Mouse (Mus musculus) heart, embryonic 13.5 days (tissue): ENCODE data around the gene Ccdc8. TPM values are rescaled to one million over a fixed set of nuclear protein-coding genes. Genes with fewer than 3 reads are reported as not detected.
"Not testable (repeated sequence)": the region's sequence is repeated elsewhere in the genome, so short reads cannot be mapped to it uniquely, and the experiment has no call there.

ENCODE experiments used
- ATAC-seq: fragments of 200-750 bp; cut with Nextera tagmentation; 2 replicates; pipeline ENCODE4 v1.8.0; 2017; ENCODE audit warnings: moderate TSS enrichment; ENCODE audit not compliant: insufficient number of reproducible peaks, low FRiP score, low TSS enrichment; ENCODE audit errors: extremely low read depth
- H3K27ac ChIP-seq: fragments of 300-500 bp; sonication (generic); replicated peaks from 2 replicates; pipeline ENCODE4 v1.5.1; 2015; ENCODE audit warnings: moderate library complexity, mild to moderate bottlenecking, inconsistent platforms
- H3K27me3 ChIP-seq: fragments of 300-500 bp; sonication (generic); replicated peaks from 2 replicates; pipeline ENCODE4 v1.6.1; 2015; ENCODE audit warnings: mild to moderate bottlenecking, inconsistent platforms
- H3K36me3 ChIP-seq: fragments of 300-500 bp; sonication (generic); 2 replicates; pipeline ENCODE4 v1.6.1; 2015; ENCODE audit warnings: mild to moderate bottlenecking, inconsistent platforms
- H3K4me1 ChIP-seq: fragments of 300-500 bp; sonication (generic); 2 replicates; pipeline ENCODE4 v1.6.1; 2015; ENCODE audit warnings: inconsistent platforms
- H3K4me2 ChIP-seq: fragments of 300-500 bp; sonication (generic); 2 replicates; pipeline ENCODE4 v1.6.1; 2015; ENCODE audit warnings: inconsistent platforms, mild to moderate bottlenecking, moderate library complexity
- H3K4me3 ChIP-seq: fragments of 300-500 bp; sonication (generic); 2 replicates; pipeline ENCODE4 v1.5.1; 2015; ENCODE audit warnings: moderate library complexity, mild to moderate bottlenecking, inconsistent platforms
- H3K9ac ChIP-seq: fragments of 300-500 bp; sonication (generic); 2 replicates; pipeline ENCODE4 v1.6.1; 2015; ENCODE audit warnings: inconsistent platforms, mild to moderate bottlenecking, moderate library complexity
- H3K9me3 ChIP-seq: fragments of 300-500 bp; sonication (generic); 2 replicates; pipeline ENCODE4 v1.6.1; 2016; ENCODE audit warnings: inconsistent platforms
- WGBS: fragments of 180-500 bp; shearing (Covaris S2); methylation state at CpG from one replicate; pipeline ENCODE4 v1.1.7; 2015; ENCODE audit warnings: mixed read lengths; 5-methylcytosine and 5-hydroxymethylcytosine counted together
- polyA plus RNA-seq: library from polyadenylated mRNA; unstranded; fragments of >200 nt; fragmentation: Nextera tagmentation; extraction: Ambion mirVana; gene quantifications from 2 replicates; pipeline ENCODE4 v1.2.1, GENCODE M21; 2015

The Ccdc8 gene
- polyA plus RNA-seq, 1 experiment from 2014 or later, result 25.5 TPM

- 25% methylated on average over 18 of the region's 18 CpGs for WGBS
- Histone ChIP-seq H3K27ac (no peak overlapping the region), H3K4me1 (peaks cover 43% of the 10 kb centered on the region), H3K27me3 (peaks cover 38% of the 10 kb centered on the region), H3K36me3 (no peaks in the 10 kb centered on the region), H3K9ac (no peak overlapping the region), H3K4me2 (peak overlapping the region; percentile 20; the same call in 1 of the 2 replicates), H3K4me3 (no peak overlapping the region), H3K9me3 (no peaks in the 10 kb centered on the region)
- ATAC-seq, result peak; percentile 48; the same call in 1 of the 2 replicates
These were observed 41.5 kb upstream of the Ccdc8 start for GRCm38 (mm10) chr7:16950861-16951635.

DNA sequence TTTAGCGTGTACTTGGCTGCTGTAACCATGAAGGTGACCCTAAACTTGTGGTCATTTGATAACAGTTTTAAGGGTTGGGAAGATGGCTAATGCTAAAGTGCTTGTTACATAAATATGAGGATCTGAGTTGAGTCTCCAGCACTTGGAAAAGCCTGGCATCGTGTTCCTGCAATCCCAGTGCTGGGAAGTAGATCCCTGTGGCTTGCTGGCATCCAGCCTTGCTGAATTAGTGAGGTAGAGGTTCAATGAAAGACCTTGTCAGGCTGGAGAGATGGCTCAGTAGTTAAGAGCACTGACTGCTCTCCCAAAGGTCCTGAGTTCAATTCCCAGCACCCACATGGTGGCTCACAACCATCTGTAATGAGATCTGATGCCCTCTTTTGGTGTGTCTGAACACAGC lies 38.7 kb upstream of the Ccdc8 start:
- ATAC-seq, H3K27ac ChIP-seq, H3K36me3 ChIP-seq, H3K9ac ChIP-seq, H3K9me3 ChIP-seq, H3K4me2 ChIP-seq, H3K4me3 ChIP-seq: not testable (repeated sequence)
- WGBS, result 60% methylated on average over 2 of the region's 2 CpGs
- peaks cover 11% of the 10 kb centered on the region for H3K27me3 ChIP-seq
- H3K4me1 ChIP-seq, result peaks cover 15% of the 10 kb centered on the region

- H3K9ac ChIP-seq, result no peak overlapping the region
- H3K4me3 ChIP-seq, result no peak overlapping the region
- H3K4me2 ChIP-seq, result no peak overlapping the region
- WGBS, result 74% methylated on average over 4 of the region's 4 CpGs
- H3K36me3 ChIP-seq, result no peaks in the 10 kb centered on the region
- H3K9me3 ChIP-seq, result no peaks in the 10 kb centered on the region
- peaks cover 13% of the 10 kb centered on the region for H3K27me3 ChIP-seq
- no peak for ATAC-seq
- peaks cover 5% of the 10 kb centered on the region; the same call in 1 of the 2 replicates for H3K4me1 ChIP-seq
- no peak overlapping the region for H3K27ac ChIP-seq
These were observed 36.8 kb upstream of the Ccdc8 start for GRCm38 (mm10) chr7:16955712-16956111.

- no peaks in the 10 kb centered on the region for H3K9me3 ChIP-seq
- H3K27me3 ChIP-seq, result peaks cover 20% of the 10 kb centered on the region
- no peaks in the 10 kb centered on the region for H3K36me3 ChIP-seq
- no peak for ATAC-seq
- H3K4me1 ChIP-seq, result no peaks in the 10 kb centered on the region
- H3K9ac ChIP-seq, result no peak overlapping the region
- no peak overlapping the region for H3K4me2 ChIP-seq
- 65% methylated on average over 15 of the region's 15 CpGs for WGBS
- H3K4me3 ChIP-seq, result no peak overlapping the region
- no peak overlapping the region for H3K27ac ChIP-seq
These were observed 35.9 kb upstream of the Ccdc8 start for GRCm38 (mm10) chr7:16956410-16957265.

GRCm38 (mm10) chr7:16959539-16960187 lies 32.8 kb upstream of the Ccdc8 start, which contains the start of gene Pnmal1:
TSS of gene Pnmal1 (plus strand) at chr7:16959679.
- no peak within 1 kb of the TSS for H3K9ac ChIP-seq
- no peaks in the 10 kb centered on the region for H3K9me3 ChIP-seq
- H3K4me3 ChIP-seq, result no peak within 1 kb of the TSS
- H3K36me3 ChIP-seq, result no peaks in the 10 kb centered on the region
- peak within 1 kb of the TSS; percentile 12; the same call in 1 of the 2 replicates for H3K4me2 ChIP-seq
- no peak within 1 kb of the TSS for H3K27ac ChIP-seq
- ATAC-seq, result no peak
- no peaks in the 10 kb centered on the region for H3K4me1 ChIP-seq
- 28% methylated on average over 17 of the region's 17 CpGs for WGBS
- peaks cover 20% of the 10 kb centered on the region for H3K27me3 ChIP-seq

DNA sequence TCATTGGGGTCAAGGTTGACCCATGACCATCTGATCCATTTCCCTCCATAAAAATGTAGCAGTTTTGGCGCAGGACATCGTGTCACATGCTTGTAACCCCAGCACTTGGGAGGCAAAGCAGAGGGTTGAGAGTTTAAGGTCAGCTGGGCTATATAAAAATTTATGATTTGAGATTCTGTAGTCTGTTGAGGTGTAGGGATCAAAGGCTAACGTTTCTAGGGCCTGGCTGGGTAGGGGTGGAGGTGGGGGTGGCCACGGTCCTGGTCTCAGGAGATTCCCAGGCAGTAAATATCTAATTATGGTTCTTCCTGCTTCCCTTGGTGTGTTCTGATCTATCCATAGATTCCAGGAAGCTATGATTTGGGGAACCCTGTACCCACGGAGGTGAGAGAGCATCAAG lies 30.8 kb upstream of the Ccdc8 start:
- no peaks in the 10 kb centered on the region for H3K4me1 ChIP-seq
- no peak overlapping the region for H3K9ac ChIP-seq
- H3K36me3 ChIP-seq, result no peaks in the 10 kb centered on the region
- ATAC-seq, result no peak
- H3K4me2 ChIP-seq, result no peak overlapping the region
- H3K27me3 ChIP-seq, result peaks cover 20% of the 10 kb centered on the region
- no peak overlapping the region for H3K27ac ChIP-seq
- no peaks in the 10 kb centered on the region for H3K9me3 ChIP-seq
- H3K4me3 ChIP-seq, result no peak overlapping the region
- WGBS, result 73% methylated on average over 5 of the region's 5 CpGs

GRCm38 (mm10) chr7:16968414-16968813 lies 24.1 kb upstream of the Ccdc8 start:
- Histone ChIP-seq H3K36me3 (no peaks in the 10 kb centered on the region), H3K9ac (no peak overlapping the region), H3K9me3 (no peaks in the 10 kb centered on the region), H3K27me3 (no peaks in the 10 kb centered on the region), H3K4me3 (no peak overlapping the region), H3K4me2 (no peak overlapping the region), H3K27ac (no peak overlapping the region), H3K4me1 (peaks cover 10% of the 10 kb centered on the region)
- no peak for ATAC-seq
- 76% methylated on average over 6 of the region's 6 CpGs for WGBS

GRCm38 (mm10) chr7:16971160-16971559 lies 21.3 kb upstream of the Ccdc8 start:
- Histone ChIP-seq H3K4me1 (peaks cover 33% of the 10 kb centered on the region), H3K27me3 (no peaks in the 10 kb centered on the region), H3K36me3 (no peaks in the 10 kb centered on the region), H3K9ac (no peak overlapping the region), H3K4me3 (no peak overlapping the region), H3K27ac (peak overlapping the region; percentile 65), H3K4me2 (peak overlapping the region; percentile 11; the same call in 1 of the 2 replicates), H3K9me3 (no peaks in the 10 kb centered on the region)
- ATAC-seq, result no peak
- 71% methylated on average over 3 of the region's 3 CpGs for WGBS

- ATAC-seq, result no peak
- H3K4me1 ChIP-seq, result peaks cover 39% of the 10 kb centered on the region
- H3K27ac ChIP-seq, result peak overlapping the region; percentile 66
- H3K27me3 ChIP-seq, result no peaks in the 10 kb centered on the region
- H3K9ac ChIP-seq, result no peak overlapping the region
- no peaks in the 10 kb centered on the region for H3K36me3 ChIP-seq
- WGBS, result 34% methylated on average over 6 of the region's 6 CpGs
- no peak overlapping the region for H3K4me3 ChIP-seq
- no peaks in the 10 kb centered on the region for H3K9me3 ChIP-seq
- no peak overlapping the region for H3K4me2 ChIP-seq
These were observed 18.5 kb upstream of the Ccdc8 start for GRCm38 (mm10) chr7:16974018-16974417.

- 39% methylated on average over 8 of the region's 8 CpGs for WGBS
- H3K36me3 ChIP-seq, result no peaks in the 10 kb centered on the region
- no peak overlapping the region for H3K27ac ChIP-seq
- H3K4me1 ChIP-seq, result peaks cover 49% of the 10 kb centered on the region
- no peaks in the 10 kb centered on the region for H3K27me3 ChIP-seq
- no peak overlapping the region for H3K9ac ChIP-seq
- no peak overlapping the region for H3K4me2 ChIP-seq
- no peaks in the 10 kb centered on the region for H3K9me3 ChIP-seq
- no peak for ATAC-seq
- no peak overlapping the region for H3K4me3 ChIP-seq
These were observed 16.2 kb upstream of the Ccdc8 start for GRCm38 (mm10) chr7:16976298-16976697.

GRCm38 (mm10) chr7:16978173-16978572 lies 14.3 kb upstream of the Ccdc8 start:
- WGBS, result 75% methylated on average over 6 of the region's 6 CpGs
- H3K9me3 ChIP-seq, result no peaks in the 10 kb centered on the region
- no peak overlapping the region for H3K27ac ChIP-seq
- H3K4me2 ChIP-seq, result no peak overlapping the region
- H3K4me3 ChIP-seq, result no peak overlapping the region
- peaks cover 52% of the 10 kb centered on the region for H3K4me1 ChIP-seq
- no peak overlapping the region for H3K9ac ChIP-seq
- H3K27me3 ChIP-seq, result no peaks in the 10 kb centered on the region
- H3K36me3 ChIP-seq, result no peaks in the 10 kb centered on the region
- ATAC-seq, result no peak
